Mouse (Mus musculus) erythroid progenitor cell, adult 5-6 weeks (primary cell): Measurements from ENCODE around the gene Them7. TPM values are rescaled to one million over a fixed set of nuclear protein-coding genes. Genes with fewer than 3 reads are reported as not detected.

Experiments
- ATAC-seq: replicated peaks from 2 replicates; pipeline ENCODE4 v1.8.0; 2016; ENCODE audit warnings: moderate number of reproducible peaks, mild to moderate bottlenecking, moderate TSS enrichment, inconsistent platforms; ENCODE audit not compliant: poor library complexity, low FRiP score, severe bottlenecking
- total RNA-seq, 2 experiments: library from RNA; stranded (forward) in 1 of 2; stranded (reverse) in 1 of 2; fragments of 150-400 nt in 1 of 2; fragments of 186-747, 209-891 nt in 1 of 2; gene quantifications; 2 replicates each; pipeline versions ENCODE4 v1.2.3 to v1.2.4; 2015 to 2017; ENCODE audit warnings: low replicate concordance in 2 of 2

Them7 gene
- total RNA-seq, 2 experiments from 2014 or later = not detected

DNA sequence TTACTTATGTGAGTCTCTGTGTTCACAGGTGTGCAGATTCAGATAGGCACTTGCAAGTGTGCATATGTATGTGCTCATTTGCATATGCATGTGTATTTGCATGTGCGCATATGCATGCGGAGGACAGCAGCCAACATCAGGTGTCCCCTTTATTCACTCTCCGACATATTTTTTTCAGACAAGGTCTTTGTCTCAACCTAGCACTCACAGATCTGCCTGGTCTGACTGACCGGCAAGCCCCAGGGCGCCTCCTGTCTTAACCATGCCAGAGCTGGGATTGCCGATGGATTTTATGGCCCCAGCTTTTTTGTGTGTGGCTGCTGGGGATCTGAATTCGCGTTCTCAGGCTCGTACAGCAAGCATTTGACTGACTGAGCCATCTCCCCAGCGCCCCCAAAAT is 146.1 kb downstream of the Them7 start:
- no peak for ATAC-seq

DNA sequence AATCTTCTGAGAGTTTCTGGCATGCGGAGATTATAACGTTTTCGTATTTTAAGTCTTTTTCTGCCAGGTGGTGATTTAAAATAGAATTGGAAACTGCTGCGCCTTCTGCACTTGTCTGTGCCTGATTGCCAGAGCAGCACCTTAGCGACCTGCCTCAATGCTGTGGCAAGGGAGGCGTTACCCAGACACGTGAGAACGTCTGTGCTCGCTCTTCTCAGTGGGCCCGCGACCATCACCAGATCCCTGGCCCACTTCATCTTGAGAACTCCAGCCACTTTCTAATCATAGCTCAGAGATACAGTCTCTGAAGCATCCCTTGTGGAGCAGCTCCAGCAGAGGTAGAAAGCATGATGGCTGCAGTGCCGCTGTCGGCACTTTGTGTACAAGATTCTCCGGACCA is 146.6 kb downstream of the Them7 start:
- ATAC-seq = no peak

DNA sequence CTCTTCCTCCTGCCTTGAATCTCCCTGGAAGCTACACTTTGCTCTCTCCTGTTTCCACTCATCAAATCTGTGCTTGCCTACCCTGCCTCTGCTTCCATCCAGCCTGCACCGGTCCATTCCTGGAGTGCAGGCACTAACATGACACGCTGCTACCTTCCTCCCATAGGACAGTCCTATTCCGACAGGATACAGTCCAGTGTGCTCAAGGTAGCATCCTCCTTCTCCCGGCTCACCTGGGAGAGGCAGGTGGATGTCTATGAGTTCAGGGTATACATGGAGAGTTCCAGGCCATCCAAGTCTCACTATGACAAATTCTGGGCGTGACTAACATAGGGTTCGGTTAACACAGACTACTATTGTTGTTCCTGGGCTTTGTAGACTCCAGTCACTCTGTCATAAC is 148.0 kb downstream of the Them7 start:
- no peak for ATAC-seq

DNA sequence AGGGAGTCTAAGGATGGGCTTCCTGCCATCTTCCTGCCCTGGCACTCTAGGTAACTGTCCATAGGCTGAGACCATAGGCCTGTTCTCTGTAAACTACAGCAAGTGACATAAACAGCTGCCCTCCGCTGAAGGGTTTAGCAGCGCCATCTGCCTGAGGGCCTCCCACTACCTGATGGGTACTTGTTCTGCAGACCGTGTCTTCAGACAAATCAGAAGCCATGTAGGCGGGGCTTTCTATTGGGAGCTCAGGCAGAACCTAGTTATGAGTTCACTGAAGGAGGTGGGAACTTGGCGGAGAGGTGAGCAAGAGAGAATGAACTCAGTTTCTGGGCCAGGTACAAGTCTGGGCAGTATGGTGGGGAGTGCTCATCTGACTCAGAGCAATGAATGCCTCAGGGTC is 148.6 kb downstream of the Them7 start:
- ATAC-seq = no peak

DNA sequence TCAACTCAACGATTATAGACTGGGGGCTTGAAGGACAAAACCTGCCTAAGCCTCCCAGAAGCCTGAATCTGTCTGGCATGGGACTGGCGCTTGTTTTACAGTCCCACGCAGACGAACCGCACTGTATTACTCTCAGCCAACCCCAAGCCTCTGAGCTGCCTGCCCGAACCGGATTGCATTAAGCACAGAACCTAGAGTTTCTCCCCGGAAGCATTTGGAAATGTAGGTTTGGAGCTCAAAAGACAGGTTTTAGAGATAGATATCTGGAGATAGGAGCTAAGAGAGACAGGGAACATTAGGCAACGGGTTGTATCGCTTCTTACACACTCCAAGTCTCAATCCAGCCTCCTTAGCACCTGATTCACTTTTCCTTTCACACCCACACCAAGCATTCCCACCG is 149.5 kb downstream of the Them7 start:
- no peak for ATAC-seq

DNA sequence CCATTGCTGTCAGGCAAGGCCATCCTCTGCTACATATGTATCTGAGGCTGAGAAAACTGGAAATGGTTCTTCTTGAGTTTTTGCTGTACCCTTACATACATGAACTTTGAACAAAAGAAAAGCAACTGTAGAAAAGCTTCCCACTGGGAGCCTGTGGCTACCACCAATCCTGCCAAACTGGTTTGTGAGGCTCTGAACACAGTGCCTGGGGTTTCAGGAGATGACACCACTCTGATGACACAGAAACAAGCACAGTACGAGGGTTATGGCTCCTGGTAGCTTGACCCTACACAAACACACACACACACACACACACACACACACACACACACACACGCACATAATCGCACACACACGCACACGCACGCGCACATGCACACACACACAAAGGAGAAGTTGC is 151.1 kb downstream of the Them7 start:
- no peak for ATAC-seq

DNA sequence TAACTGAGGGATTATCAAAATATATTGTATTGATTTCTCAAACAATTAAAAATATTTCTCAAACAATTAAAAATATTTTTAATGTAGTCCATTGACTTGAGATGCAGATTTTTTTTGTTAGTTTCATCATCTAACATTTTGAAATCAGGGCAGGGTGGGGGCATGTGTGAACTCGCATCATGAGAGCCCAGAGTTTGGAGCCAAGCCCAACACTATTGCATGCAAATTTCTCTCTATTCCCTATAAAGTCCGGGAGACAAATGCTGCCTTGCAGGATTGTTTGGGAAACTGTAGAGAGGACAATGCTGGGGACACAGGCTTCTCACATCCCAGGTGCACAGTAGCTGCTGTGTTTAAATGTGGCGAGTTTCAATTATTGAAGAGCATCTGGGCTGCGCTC is 151.6 kb downstream of the Them7 start:
- no peak for ATAC-seq

DNA sequence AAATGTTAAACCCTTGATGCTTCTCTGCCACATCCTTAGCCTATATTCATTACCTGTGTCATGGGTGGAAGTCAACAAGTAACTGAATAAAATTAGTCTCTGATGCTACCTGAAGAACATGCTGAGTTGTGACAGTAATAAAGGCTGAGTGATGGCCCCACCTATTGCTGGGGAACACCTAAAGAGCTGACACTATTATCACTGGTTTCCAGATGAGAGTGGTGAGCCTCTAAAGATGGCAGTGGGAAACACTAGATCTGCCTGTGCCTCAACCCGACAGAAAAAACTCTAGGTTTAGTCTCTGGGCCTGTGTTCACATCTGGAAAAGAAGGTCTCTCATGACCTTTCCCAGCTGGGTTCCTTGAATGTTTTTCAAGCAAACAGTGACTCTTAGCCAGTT is 155.6 kb downstream of the Them7 start:
- ATAC-seq = no peak

DNA sequence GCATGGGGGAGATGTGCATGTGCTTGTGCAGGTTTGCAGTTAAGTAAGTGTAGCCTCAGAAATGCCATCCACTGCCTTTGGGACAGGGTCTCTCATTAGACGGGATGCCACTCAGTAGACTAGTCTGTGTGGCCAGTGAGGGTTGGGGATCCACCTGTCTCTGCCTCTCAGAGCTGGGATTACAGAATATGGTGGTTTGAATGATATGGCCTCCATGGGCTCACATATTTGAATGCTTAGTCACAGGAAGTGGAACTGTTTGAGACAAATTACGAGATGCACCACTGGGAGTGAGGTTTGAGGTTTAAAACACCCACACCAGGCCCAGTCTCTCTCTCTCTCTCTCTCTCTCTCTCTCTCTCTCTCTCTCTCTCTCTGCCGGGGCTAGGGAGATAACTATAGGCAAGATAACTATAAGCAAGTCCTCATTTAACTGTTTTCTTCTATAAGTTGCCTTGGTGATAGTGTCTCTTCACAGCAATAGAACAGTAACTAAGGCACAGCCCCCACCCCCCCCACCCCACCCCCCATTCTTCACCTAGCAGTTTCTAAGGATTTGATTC is 156.7 kb downstream of the Them7 start:
- ATAC-seq = no peak

DNA sequence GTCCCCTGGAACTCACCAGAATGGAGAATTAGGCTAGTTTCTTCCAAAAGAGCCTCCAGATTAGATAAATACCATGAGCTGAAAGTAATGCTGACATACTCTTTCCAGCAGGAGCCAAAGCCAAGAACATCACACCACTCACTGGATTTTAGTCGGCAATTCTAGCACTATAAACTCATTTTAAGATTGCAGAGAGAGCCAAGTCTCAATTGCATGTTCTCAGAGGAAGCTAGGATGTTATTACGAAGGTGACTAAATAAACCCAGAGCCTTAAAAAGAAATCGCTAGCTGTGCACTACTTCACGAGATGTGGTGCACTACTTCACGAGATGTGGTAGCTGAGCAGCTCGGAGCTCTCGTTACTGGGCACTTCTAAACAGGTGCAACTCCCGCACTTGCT is 158.9 kb downstream of the Them7 start:
- no peak for ATAC-seq

DNA sequence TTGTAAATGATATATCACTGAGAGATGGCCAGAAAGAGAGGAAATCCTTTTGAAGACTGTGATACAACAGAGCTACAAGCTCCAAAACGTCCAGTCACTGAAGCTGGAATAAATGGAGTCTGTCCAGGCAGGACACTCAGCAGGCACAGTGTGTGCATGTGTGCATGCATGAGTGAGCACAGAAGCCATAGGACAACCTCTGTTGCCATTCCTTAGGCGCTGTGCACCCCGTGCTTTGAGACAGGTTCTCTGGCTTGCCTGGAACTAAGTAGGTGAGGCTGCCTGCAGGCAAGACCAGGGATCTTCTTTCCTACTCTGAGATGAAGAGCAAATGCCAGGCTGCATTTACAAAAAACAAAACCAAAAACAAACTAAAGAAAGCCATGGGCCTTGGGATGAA is 160.9 kb downstream of the Them7 start:
- ATAC-seq = no peak

DNA sequence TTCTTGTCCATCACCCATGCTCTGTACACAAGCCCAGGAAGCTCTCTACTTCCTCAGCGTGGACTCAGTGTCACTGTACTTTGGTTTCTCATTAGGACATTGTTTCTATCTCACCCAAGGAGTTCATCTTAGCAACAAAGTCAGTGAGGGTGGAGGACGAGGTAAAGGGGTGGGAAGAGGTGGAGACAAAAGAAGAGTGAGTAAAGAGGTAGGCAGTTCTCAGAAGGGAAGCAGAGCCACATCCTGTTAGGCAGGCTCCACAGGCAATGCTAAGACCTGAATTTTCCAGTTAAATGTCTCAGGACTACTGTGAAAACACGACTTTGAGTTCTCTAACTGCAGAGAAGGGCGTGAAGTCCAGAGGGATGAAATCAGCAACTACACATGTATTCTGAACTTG is 162.3 kb downstream of the Them7 start:
- ATAC-seq = no peak

DNA sequence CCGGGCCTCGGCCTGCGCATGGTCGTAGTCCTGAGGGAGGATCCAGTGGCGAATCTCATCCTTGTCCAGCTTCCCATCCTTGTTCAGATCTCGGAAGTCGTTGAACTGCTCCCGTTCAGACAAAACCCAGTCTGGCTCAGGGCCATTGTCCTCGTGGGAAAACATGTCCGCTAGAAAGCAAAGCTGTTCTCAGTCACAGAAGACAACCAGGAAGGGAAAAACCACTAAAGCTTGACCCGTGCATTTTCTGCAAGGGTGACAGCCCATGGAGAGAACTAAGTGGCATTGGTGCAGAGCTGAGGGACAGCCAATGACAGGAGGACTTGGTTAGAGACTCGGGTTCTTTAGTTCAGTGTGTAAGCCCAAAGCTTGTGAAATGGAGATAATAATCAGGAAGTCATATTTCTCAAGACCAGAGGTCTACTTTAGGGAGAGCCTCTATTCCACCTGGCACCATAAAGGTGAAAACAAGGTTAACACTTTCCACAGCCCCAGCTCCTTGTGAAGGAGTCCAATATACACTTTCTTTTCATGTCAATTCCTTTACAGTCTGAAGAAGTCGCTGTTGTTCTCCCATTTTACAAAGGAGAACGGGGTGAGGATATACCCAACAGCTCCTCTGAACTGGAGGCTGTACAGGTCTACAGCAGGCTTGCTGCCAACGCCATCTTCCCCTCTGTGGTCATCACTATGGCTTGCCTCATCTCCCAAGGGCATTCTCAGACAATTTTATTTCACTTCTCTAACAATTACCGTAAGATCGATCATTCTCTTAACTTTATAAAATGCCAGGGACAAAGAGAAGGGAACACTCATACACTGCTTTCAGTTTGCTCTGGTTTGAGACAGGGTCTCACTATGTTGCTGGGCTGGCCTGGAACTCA is 165.1 kb downstream of the Them7 start:
- no peak for ATAC-seq

DNA sequence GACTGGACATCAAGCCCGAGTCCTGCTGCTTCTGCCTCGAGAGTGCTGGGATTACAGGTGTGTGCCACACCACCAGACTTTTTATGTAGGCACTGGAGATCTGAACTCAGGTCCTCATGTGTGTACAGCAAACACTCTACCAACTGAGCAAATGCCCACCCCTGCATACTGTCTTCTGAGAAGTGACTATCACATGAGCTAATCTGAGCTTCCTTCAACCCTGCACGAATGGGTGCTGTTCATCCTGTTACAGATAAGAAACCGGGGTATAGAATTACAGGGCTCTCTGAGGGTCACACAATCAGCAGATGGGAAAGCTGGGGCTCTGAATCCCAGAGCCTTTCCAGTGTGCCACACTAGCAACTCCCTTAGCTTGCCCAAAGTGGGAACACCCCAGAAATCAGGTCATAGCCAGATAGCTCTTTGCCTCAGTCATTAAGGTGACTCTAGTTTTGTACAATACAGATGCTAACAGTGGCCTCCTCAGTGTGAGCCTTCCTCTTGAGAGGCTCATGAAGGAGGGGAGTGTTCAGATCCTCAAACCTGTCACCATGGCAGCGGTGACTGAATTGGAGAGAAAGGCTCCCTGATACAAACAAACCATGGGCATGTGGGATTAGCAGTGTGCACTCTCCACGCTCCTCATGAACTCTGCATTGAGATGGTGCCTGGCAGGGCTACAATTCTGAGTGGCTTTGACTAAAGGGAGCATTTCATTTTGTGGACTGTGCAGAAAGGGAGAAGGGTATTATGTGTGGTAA is 166.7 kb downstream of the Them7 start:
- ATAC-seq = no peak

DNA sequence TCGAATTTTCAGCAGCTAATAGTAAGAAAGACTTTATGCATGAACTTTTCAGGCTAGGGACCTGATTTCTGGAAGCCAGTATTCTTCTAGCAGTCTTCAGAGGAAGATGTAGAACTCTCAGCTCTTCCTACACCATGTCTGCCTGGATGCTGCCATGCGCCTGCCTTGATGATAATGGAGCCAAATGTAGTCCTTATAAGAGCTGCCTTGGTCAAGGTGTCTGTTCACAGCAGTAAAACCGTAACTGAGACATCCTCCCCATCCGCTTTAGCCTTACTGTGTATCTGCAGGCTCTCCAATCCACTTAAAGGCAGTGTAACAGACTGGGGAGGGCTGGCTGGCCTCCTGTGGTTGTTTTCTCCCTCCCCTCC is 167.3 kb downstream of the Them7 start:
- ATAC-seq = no peak

DNA sequence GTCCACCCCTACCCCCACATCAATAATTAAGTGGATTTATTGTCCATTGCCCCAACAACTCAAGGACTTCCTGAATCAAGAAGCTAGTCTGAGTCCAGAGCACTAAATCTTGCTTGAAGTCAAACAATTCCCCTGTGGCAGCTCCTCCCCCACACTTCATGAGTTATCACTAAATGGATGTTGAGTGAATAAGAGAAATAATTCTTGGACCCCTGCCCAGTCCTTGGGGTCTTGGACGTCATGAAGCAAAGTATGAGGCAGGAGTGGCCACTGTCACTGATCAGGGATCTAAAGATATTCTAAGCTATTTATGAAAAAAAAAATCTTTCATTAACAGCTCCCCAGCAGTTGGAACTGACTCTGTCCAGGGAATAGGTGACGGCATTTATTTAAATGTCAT is 168.4 kb downstream of the Them7 start:
- no peak for ATAC-seq

DNA sequence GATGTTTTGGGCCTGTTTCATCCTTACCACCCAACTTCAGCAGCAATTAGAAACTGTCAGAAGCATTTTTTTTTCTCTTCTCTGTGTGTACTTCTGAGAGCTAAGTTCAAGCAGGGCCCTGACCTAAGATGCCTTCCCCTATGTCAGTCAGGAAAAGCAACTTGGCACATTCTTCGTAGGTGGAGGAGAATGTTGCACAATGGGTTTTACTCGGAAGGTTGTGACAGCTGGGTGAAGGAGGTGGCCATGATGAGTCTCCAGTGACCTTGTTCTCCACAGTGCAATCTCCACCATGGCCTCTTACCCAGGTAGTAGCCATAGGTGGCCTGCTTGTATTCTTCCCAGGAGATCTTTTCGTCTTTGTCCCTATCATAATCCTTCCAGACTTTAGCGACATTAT is 170.3 kb downstream of the Them7 start:
- no peak for ATAC-seq

DNA sequence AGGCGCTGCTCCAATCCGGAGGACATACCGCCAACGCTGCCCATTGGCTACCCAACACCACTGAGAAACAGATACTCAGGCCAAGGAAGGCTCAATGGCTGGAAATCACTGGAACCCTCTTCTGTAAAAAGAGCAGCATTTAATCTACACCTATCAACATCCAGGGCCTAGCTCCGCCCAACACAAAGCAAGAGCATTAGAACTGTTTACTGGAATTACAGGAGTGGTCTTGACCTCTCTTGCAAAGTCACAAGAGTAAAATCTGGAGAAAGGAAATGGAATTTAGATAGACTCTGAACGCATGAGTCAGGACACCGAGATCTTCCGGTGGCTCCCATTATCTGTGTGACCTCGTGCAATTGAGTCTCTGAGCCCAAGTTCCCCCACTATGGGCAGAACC is 171.9 kb downstream of the Them7 start:
- no peak for ATAC-seq

DNA sequence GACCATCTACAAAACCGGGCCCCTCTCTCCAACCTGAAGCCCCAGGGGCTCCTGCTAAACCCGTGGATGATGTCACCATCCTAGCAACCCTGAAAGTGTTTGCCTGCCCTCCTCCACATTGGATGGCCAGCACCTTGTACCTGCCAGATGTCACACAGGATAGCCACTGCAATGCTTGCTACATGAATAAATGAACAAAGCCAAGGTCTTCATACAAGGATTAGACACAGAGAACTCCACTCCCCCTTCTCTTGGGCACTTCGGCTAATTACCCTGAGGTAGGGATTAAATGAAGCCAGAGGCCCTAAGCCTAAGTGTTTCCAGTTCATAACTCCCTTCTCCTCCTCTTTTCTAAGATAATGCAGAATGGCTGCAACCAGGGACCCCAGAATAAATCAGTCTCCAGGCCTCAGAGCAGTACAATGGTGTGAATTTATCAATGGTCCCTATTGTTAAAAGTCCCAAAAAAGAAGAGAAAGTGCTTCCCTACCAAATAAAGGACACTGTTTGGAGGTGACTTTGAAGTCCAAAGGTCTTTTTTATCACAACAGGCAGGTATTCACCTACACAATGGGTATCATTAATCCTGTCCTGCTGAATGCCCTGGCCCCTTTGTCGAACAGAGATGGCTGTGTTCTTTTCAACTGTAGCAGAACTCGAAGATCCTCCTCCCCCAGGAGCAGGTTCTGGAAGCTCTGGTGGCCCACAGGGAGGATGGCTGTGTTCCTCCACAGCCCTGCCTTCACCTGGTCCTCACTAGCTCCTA is 173.5 kb downstream of the Them7 start:
- ATAC-seq = no peak

DNA sequence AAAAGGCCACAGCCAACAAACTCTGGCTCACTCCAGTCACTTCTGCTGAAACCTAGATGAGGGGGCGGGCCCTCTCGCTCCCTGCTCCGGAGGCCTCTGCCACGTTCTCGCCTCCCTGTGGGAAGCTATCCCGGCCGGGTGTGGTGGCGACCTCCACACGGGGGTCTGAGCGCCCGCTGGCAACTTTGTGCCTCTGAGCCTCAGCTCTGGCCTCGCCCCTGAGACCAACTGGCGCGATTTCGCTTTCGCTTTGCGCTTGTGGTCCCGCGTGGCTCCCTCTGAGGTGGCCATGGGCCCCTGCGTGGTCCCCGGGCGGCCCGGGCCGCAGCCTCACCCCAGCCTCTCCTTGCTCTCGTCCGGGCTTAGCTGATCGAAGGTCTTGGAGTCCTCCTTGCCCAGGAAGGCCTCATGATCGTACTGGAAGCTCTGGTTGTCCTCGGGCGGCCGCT is 174.5 kb downstream of the Them7 start:
- no peak for ATAC-seq
